Mouse (Mus musculus) retina, postnatal 7 days (tissue): ENCODE measurements around the gene Vsig10.
A peak's percentile ranks its signal among the peaks of the same experiment; 100 is the strongest.
"Not testable (repeated sequence)": the region's sequence is repeated elsewhere in the genome, so short reads cannot be mapped to it uniquely, and the experiment has no call there.

Source experiments
- DNase-seq: peaks from one replicate; pipeline ENCODE4 v3.0.0-alpha.2; 2012; ENCODE audit warnings: low read depth, low spot score

Gene Vsig10

DNA sequence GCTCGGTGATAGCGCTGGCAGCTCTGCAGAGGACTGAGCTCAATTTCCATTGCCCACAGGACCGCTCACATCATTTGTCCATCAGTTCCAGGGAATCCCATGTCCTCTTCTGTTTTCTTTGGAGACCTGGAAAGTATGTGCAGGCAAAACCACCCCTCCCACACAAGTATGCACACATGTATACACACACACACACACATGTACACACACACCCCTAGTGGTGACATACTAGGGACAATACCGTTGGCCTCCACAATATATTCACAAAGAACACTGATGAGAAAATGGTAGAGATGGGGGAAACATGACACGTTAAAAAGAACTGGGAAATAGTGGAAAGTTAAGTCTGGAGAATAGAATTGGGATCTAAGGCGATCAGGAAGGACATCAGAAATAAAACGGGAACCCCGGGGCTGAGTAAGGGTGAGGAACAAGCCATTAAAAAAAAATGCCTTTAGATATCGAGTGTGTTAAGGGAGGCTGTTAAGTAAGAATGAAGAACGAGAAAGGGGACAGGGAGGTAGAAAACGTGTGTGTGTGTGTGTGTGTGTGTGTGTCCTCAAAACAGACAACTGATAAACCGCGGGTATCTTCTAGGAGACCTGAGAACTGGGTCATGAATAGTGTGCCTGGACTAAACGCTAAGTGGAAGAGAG, 36.9 kb downstream of the Vsig10 start:
- no peak for DNase-seq

GRCm38 (mm10) chr5:117356365-117357128, 37.7 kb downstream of the Vsig10 start:
- DNase-seq: peak; percentile 34

DNA sequence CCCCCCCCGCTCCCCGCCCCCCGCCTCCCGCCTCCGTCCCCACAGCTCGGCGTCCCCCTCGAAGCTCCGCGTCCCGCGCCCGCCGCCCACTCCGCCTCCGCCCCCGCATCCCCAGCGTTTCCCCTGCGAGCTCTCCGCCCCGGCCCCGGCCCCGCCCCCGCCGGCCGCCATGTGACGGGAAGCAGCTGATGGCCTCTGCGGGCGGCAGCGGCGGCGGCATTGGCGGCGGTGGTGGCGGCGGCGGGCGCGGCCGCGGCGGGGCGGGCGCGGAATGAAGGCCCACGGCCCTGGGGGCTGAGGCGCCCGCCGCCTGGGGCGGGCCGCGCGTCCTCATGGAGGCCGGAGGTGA, 38.2 kb downstream of the Vsig10 start, which contains the start of gene Wsb2:
Gene Wsb2 (plus strand): TSS at position 176 of the 349 bp plus-strand sequence.
- peak; percentile 67 for DNase-seq

DNA sequence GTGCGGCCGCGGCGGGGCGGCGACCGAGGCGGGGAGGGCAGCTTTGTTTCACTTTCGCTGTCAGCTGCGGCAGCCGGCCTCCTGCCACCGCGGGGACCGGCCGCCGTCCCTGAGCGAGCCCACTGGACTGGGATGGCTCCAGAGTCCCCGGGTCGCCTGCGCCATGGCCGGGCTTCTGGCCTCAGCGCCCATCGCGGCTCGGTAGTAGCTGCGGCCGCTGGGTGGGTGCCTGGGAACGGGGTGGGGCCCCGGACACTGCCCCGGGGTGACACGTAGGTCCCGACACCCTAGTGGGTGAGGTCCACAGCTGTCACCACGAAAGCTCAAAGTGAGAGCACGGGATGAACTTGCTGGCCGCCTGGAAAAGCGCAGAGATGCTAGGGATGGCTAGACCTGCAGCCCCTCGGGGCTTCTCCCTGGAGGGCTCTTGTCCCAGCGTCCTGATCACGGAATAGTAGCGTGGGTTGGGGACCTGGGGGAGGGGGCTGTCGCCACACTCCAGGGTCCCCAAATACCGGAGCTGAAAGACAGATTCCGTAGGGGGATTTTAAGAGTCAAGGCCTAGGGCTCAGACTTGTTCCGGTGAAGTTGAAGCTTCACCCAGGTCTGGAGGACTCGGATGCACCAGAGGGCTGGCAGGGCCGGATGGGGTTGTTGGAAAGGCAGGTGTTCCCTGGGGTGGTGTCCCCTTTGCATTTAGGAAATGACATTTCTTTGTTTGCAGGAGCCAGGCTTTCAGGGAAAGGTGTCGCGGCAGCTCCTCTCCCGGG, 38.8 kb downstream of the Vsig10 start:
- no peak for DNase-seq

- DNase-seq: no peak
These were observed 39.4 kb downstream of the Vsig10 start for GRCm38 (mm10) chr5:117358248-117358630.

- DNase-seq: peak; percentile 31
These were observed 39.8 kb downstream of the Vsig10 start for GRCm38 (mm10) chr5:117358725-117359124.

- DNase-seq: no peak
These were observed 40.8 kb downstream of the Vsig10 start for GRCm38 (mm10) chr5:117359497-117360227.

GRCm38 (mm10) chr5:117360228-117360515, 41.3 kb downstream of the Vsig10 start:
- DNase-seq: no peak

DNA sequence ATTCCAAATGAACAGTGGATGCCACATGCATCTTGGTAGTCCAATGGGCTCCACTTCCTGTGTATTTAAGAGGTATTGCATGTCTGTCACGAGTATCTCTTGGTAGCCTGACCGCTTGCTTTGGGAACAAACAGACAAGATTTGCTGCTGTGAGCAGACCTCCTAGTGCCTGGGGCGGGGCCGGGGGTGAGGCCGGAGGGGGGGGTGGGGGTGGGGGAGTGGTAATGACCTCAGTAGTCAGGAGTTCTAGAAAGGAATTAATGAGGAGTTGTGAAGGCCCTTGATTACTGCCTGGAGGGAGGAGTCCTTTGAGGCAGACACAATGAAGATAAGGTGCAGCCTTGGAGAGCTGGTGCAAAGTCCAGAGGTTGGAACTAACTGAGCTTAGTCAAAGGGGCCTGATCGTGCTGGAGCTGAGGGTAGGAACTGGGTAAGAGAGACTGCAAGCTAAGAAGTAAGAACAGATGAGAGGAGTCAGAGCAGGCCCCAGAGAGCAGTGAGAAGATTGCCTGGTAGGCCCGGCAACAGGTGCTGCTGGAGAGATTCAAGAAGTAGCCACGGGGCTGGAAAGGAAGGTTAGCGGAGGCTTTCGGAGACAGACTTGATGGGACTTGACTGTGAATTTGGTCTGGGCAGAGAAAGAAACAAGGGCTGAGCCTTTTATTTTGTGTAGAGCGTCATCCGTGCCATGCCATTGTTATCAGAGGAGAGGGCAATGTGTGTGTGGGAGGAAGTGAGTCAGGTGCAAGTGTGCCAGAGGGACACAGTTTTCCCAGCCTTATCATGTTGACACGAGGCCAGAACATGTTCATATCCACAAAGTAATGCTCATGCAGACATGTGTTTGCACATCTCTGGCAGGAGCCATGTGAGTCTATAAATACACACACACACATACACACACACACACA, 42.0 kb downstream of the Vsig10 start:
- DNase-seq: no peak

DNA sequence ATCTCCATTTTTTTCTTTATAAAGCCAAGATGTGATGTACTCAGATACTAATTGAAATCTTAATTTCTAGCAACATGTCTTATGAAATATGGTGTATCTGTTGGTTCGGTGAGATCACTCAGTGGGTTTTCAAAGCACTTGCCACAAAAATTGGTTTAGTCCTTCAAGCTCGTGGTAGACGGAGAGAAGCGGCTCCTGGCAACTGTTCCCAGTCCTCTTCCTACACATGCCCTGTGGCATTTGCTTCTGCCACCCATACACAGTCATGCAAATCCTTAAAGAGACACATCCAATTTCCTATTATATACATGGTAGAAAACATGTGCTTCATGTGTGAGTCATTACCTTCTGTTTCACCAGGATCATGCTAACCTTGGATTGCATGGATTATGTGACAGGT, 42.7 kb downstream of the Vsig10 start:
- DNase-seq: no peak

- no peak for DNase-seq
These were observed 44.3 kb downstream of the Vsig10 start for GRCm38 (mm10) chr5:117363066-117363782.

DNA sequence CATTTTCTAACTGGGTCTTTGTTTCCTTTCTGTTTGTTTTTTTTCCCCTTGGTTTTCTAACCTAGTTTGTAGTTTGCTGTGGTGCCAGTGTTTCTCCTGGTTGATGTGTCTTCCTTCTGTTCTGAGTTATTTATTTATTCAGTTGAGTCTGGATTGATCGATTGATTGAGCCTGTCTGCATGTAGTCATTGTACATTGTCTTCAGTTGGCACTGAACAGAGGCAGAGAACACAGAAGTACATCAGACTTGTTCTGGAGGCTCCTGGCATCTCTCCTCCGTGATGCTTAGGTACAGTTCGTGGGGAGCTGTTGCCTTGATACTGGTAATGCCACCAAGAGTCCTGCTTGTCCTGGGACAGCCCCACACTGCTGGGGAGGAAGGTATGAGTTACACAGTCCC, 45.9 kb downstream of the Vsig10 start:
- DNase-seq: no peak

GRCm38 (mm10) chr5:117365904-117366561, 47.1 kb downstream of the Vsig10 start:
- no peak for DNase-seq

DNA sequence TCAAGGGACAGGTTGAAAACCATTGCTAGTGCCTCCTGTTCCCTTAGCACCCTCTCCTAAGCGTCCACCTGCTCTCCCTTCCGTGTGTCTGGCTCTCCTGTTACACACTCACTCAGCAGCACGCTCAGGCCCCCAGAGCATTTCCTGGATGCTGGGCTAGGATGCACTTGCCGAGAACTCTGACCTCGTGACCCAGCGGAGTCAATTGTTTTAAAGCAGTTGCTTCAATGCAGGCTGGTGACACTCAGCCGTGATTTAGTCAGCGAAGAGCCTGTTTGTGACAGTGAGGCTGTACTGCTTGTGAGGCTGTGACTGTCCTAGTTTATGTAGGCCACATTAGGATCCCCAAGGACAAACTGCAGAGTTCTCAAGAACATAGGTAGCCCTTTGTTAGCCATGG, 48.3 kb downstream of the Vsig10 start:
- no peak for DNase-seq

GRCm38 (mm10) chr5:117370592-117370991, 51.7 kb downstream of the Vsig10 start:
- DNase-seq: no peak

DNA sequence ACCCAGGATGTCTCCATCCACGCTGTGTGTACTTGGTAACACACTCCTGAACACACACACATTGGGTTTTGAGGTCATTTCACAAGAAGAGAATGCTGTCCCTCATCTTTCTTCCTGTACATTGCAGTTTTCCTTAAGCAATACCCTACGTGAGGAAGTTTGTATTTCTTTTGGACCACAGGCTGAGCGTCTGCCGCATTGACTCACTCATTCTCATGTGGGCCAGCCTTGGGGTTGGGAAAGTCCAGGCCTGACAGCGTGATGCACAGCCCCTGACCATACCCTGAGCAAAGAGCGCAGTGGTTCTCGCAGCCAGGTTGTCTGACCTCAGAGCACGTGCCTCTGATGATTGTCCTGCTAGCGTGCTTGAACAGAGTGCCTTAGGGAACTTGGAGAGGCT, 54.5 kb downstream of the Vsig10 start:
- DNase-seq: no peak

DNA sequence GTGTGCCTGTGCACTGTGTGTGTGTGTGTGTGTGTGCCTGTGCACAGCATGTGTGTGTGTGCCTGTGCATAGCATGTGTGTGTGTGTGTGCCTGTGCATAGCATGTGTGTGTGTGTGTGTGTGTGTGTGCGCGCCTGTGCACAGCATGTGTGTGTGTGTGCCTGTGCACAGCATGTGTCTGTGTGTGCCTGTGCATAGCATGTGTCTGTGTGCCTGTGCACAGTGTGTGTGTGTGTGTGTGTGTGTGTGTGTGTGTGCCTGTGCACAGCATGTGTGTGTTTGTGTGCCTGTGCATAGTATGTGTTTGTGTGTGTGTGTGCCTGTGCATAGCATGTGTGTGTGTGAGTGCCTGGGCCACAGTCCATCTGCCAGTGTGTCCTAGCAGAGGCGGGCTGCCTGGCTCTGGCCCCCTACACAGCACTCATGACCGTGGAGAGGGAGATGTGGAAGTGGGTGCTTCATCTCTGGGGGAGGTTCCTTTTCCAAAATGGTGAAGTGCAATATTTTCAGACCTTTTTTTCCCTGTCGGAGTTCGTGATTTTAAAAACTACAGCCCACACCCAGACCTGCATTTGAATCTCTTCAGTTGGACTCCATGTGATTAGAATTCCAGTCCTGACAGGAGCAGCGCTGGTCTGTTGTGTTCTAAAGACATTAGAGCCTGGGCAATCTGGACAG, 55.6 kb downstream of the Vsig10 start:
- no peak for DNase-seq

- no peak for DNase-seq
These were observed 57.5 kb downstream of the Vsig10 start for GRCm38 (mm10) chr5:117376331-117376761.

- not testable (repeated sequence) for DNase-seq
These were observed 58.8 kb downstream of the Vsig10 start for GRCm38 (mm10) chr5:117377731-117378130.
